Mouse (Mus musculus) forelimb bud, embryonic 11.5 days (tissue): ENCODE measurements at regions not wholly inside any gene's neighbourhood (a gene's known extent, or its start where the extent isn't known, plus 50 kb on each side); places are given as distances from the start of the nearest gene placed in this dataset.

Experiments used
- DNase-seq: peaks from one replicate; pipeline ENCODE4 v3.0.0-alpha.2; 2012; ENCODE audit warnings: low read depth, low spot score

GRCm38 (mm10) chr6:104038853-104039252, 453.7 kb upstream of the Cntn6 start:
- no peak for DNase-seq

GRCm38 (mm10) chr6:104040450-104040849, 452.1 kb upstream of the Cntn6 start:
- no peak for DNase-seq

- DNase-seq, result no peak
These were observed 436.6 kb upstream of the Cntn6 start for GRCm38 (mm10) chr6:104055996-104056395.

- DNase-seq, result no peak
These were observed 430.8 kb upstream of the Cntn6 start for GRCm38 (mm10) chr6:104061692-104062263.

- DNase-seq, result no peak
These were observed 412.0 kb upstream of the Cntn6 start for GRCm38 (mm10) chr6:104080581-104080980.

GRCm38 (mm10) chr6:104082242-104082641, 410.3 kb upstream of the Cntn6 start:
- DNase-seq, result no peak

- no peak for DNase-seq
These were observed 384.2 kb upstream of the Cntn6 start for GRCm38 (mm10) chr6:104108386-104108785.
